Mouse (Mus musculus): Measurements from ENCODE around the gene Lrch1.

- TF ChIP-seq POLR2A (IDR thresholded peaks at IDR 0.05; ENCODE audit: insufficient read length, low read depth) (no peak), POLR2AphosphoS2 (IDR thresholded peaks at IDR 0.05; ENCODE audit: insufficient read length, low read depth) (no peak), USF1 (IDR thresholded peaks at IDR 0.05; ENCODE audit: low read depth) (no peak), E2F4 (IDR thresholded peaks at IDR 0.05; ENCODE audit: insufficient read depth) (no peak), TCF3 (IDR thresholded peaks at IDR 0.05; ENCODE audit: insufficient read length, low read depth) (no peak), MYOG (IDR thresholded peaks at IDR 0.05; ENCODE audit: control insufficient read depth in 1 of 3, insufficient read depth in 1 of 3, insufficient read length in 2 of 3, low read depth in 2 of 3) (no peak), CEBPB (IDR thresholded peaks at IDR 0.05; ENCODE audit: insufficient read depth, poor library complexity, severe bottlenecking) (no peak), TCF12 (IDR thresholded peaks at IDR 0.05; ENCODE audit: insufficient read depth, poor library complexity, severe bottlenecking) (no peak), MYOD1 (IDR thresholded peaks at IDR 0.05; ENCODE audit: control insufficient read depth in 1 of 3, insufficient read length in 2 of 3, low read depth in 2 of 3) (no peak), MAX (IDR thresholded peaks at IDR 0.05; ENCODE audit: low read depth) (no peak), SRF (IDR thresholded peaks at IDR 0.05; ENCODE audit: control insufficient read depth, insufficient read length, low read depth) (no peak), REST (IDR thresholded peaks at IDR 0.05; ENCODE audit: insufficient read depth, insufficient read length) (no peak)
Observed at GRCm38 (mm10) chr14:74853759-74854100, 93.9 kb downstream of the Lrch1 start.
